Mouse (Mus musculus) heart, postnatal 10 days (tissue): ENCODE data around the gene Fxr2. TPM values are rescaled to one million over a fixed set of nuclear protein-coding genes. Genes with fewer than 3 reads are reported as not detected.
"Not testable (repeated sequence)": the region's sequence is repeated elsewhere in the genome, so short reads cannot be mapped to it uniquely, and the experiment has no call there.

ENCODE experiments used
- DNase-seq, 2 experiments: peaks; one replicate each; pipeline ENCODE4 v3.0.0; 2021
- intact Hi-C: fragments of 180-260 bp; cut with DNase I; formaldehyde crosslinking; loops from one replicate; pipeline ENCODE4 v1.15.1; 2025
- total RNA-seq, 2 experiments: library from RNA; stranded (reverse); gene quantifications; 2 replicates each; pipeline ENCODE4 v1.2.3; 2021

Gene Fxr2
- total RNA-seq, 2 experiments from 2014 or later, result 72.1 to 78.7 TPM

- DNase-seq, result no peak
- intact Hi-C loops, result no loop called here
Observed at GRCm38 (mm10) chr11:69608525-69608924, 24.3 kb upstream of the Fxr2 start.

GRCm38 (mm10) chr11:69609416-69609815, 23.4 kb upstream of the Fxr2 start:
- DNase-seq, result no peak
- intact Hi-C loops, result no loop called here

DNA sequence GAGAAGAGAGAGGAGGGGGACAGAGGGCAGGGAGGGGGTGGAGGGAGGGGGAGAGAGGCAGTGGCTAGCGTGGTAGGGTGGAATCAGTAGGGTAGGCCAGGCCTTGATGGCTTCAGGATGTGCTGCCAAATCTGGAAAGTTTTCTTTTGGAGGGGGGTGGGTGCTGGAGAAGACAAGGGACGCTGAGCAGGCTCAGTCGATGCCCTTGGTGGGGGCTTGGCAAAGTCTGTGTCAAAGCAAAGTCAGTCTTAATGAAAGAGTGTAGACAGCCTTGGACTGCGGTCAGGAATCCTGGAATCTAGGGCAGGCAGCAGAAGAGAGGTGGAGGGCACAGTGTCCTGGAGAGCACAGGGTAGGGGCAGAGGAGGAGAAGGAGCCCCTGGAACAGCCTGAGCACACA, 21.9 kb upstream of the Fxr2 start:
- intact Hi-C loops, result no loop called here
- DNase-seq, result no peak

- intact Hi-C loops, result loop anchor here (1.0 to 2.0 kb wide), 2 partner anchors 34 to 67 kb away; no protein-coding TSS in a partner anchor
- peak; percentile 91 to 95 for DNase-seq
Observed at GRCm38 (mm10) chr11:69613553-69614256, 19.1 kb upstream of the Fxr2 start.

- not testable (repeated sequence) for DNase-seq
- intact Hi-C loops, result loop anchor here (1.0 to 2.0 kb wide), 2 partner anchors 35 to 67 kb away; no protein-coding TSS in a partner anchor
Observed at GRCm38 (mm10) chr11:69614257-69614588, 18.6 kb upstream of the Fxr2 start.

DNA sequence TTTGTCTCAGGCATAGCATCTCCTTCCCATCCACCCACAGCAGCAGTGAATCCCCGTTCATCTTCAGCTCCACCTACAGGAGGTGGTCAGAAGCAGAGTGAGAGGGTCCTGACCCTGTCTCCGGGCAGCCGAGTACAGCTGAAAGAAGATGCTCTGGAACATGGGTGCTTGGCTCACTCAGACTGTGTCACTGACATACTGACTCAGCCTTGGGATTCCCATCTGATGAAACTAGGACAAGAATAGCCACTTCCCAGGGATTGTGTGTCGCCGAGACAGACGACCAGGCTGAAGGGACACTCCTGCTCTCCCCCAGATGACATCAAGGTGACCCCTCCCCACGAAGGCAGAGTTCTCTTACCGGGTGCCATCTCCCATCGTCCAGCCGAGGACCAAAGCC, 16.0 kb upstream of the Fxr2 start:
- DNase-seq, result no peak
- intact Hi-C loops, result no loop called here

GRCm38 (mm10) chr11:69617805-69618204, 15.0 kb upstream of the Fxr2 start, which contains the start of gene Shbg:
Gene Shbg (minus strand): TSS chr11:69617905.
- DNase-seq, result no peak
- intact Hi-C loops, result no loop called here

- intact Hi-C loops, result no loop called here
- no peak for DNase-seq
Observed at GRCm38 (mm10) chr11:69620394-69621081, 12.3 kb upstream of the Fxr2 start.

- peak; percentile 64 to 75 for DNase-seq
- intact Hi-C loops, result no loop called here
Observed at GRCm38 (mm10) chr11:69621571-69622268, 11.1 kb upstream of the Fxr2 start, which contains the start of gene Sat2. Gene Sat2 (plus strand): TSS chr11:69622024.

DNA sequence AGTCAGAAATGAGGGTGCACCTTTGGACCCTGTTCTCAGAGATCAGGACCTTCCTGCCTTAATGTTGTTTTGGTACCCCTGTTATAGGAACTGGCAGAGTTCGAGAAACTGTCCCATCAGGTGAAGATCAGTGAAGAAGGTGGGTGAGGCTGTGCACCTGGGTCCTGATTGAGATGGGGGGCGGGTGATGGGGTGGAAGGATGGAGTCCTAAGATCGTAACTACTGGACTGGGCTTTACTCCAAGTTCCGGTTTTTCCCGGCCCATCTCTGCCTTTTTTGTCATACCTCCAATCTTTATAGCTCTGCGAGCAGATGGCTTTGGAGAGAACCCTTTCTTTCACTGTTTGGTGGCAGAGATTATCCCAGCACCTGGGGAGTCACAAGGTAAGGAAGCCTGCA, 10.4 kb upstream of the Fxr2 start:
- intact Hi-C loops, result no loop called here
- peak in 1 of 2 experiments; percentile 32 for DNase-seq

DNA sequence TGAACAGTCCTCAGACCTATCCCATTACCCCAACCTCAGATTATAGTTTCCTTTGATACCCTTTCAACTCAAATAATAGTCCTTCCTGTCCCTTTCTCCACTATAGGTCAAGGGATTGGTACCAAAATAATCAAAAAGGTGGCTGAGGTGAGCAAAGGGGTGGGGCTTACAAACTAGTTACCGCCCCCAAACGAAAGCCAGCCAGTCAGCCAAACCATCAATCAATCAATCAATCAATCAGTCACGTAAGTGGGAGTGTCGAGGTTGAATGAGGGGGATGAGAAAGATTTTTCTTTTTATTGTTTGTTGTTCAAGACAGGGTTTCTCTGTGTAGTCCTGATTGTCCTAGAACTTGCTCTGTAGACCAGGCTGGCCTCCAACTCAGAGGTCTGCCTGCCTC, 9.8 kb upstream of the Fxr2 start:
- intact Hi-C loops, result no loop called here
- no peak for DNase-seq

- intact Hi-C loops, result not testable (repeated sequence)
Observed at GRCm38 (mm10) chr11:69624339-69624738, 8.5 kb upstream of the Fxr2 start.

GRCm38 (mm10) chr11:69628286-69628685, 4.5 kb upstream of the Fxr2 start:
- DNase-seq, result peak; percentile 68 to 86
- intact Hi-C loops, result no loop called here

More at GRCm38 (mm10) chr11:69624339-69624738, 8.5 kb upstream of the Fxr2 start:
- DNase-seq, result not testable (repeated sequence)

DNA sequence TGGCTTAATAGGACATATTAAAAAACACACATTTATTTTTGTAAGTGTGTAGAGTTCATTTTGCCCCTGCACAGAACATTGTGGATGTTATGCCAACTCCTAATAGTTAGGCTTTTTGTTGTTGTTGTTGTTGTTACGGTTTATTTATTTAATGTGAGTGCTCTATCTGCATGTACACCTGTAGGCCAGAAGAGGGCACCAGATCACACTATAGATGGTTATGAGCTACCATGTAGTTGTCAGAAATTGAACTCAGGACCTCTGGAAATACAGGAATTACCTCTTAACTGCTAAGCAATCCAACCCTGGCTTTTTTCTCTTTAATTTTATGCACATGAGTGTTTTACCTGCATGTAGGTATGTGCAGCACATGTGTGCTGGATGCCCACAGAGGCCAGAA, 3.0 kb upstream of the Fxr2 start:
- intact Hi-C loops, result no loop called here
- no peak for DNase-seq

DNA sequence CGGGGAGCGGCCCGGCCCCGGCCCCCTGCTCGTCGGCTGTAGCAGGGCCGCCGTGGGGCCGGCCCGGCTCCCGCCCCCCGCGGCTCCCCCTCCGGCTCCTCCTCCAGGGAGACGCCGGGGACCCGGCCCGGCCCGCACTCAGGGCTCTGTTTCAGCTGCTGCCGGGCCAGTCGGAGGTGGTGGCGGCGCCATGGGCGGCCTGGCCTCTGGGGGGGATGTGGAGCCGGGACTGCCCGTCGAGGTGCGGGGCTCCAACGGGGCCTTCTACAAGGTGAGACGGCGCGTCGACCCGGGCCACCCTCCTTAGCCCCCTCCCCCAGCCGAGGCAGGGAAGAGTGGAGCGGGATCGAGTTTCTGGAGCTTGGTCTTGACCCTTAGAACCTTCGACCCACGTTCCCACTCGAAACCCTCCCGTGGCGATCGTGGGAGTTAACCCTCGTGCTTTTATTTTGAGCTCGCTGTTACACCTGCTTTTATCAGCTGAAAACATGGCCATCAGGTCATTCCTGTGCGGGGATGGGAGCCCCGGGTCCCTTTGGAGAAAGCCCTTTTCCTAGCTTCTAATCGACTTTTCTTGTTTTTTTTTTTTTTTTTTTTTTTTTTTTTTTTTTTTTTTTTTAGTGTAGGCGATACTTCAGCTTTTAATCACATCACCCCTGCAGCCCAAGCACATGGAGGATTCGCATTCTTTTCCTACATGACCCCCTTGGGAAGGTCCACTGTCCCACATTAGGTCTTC, 507 bp downstream of the Fxr2 start:
- no peak for DNase-seq
- intact Hi-C loops, result no loop called here

- intact Hi-C loops, result no loop called here
- no peak for DNase-seq
Observed at GRCm38 (mm10) chr11:69635471-69635870, 2.7 kb downstream of the Fxr2 start.

- no peak for DNase-seq
- intact Hi-C loops, result no loop called here
Observed at GRCm38 (mm10) chr11:69645860-69646259, 13.1 kb downstream of the Fxr2 start.

GRCm38 (mm10) chr11:69653399-69653798, 20.6 kb downstream of the Fxr2 start:
- intact Hi-C loops, result no loop called here
- no peak for DNase-seq

GRCm38 (mm10) chr11:69654760-69655159, 22.0 kb downstream of the Fxr2 start:
- intact Hi-C loops, result loop anchor here (2.0 kb wide), 1 partner anchor 18 kb away; no protein-coding TSS in a partner anchor
- DNase-seq, result no peak

DNA sequence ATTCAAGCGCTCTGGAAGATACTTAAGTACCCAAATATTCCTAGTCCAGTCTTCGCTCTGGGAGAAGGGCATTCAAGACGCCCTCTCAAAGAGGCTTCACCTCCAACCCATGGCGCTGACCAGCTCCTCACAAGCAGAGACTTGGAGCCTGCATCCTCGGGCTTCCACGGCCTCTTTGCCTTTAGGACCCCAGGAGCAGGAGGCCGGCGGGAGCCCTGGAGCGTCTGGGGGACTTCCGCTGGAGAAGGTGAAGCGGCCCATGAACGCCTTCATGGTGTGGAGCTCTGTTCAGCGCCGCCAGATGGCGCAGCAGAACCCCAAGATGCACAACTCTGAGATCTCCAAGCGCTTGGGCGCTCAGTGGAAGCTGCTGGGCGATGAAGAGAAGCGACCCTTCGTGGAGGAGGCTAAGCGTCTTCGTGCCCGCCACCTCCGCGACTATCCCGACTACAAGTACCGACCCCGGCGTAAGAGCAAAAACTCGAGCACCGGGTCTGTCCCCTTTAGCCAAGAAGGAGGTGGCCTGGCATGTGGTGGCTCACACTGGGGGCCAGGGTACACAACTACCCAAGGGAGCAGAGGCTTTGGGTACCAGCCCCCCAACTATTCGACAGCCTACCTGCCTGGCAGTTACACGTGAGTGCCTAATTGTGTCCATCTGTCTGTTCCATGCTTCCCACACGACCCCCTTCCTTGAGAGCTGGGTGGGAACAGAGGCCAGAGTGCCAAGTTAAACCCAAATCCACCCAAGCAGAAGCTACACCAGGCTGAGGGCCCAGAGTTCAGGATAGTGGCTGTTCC, 22.7 kb downstream of the Fxr2 start, which contains the start of gene Sox15:
Sox15 (plus strand) TSS at position 51 of the 801 bp plus-strand sequence.
- intact Hi-C loops, result loop anchor here (2.0 kb wide), 1 partner anchor 19 kb away; no protein-coding TSS in a partner anchor
- DNase-seq, result peak; percentile 74 to 82
